Mouse (Mus musculus): ENCODE results near the gene Selplg.
A peak's percentile ranks its signal among the peaks of the same experiment; 100 is the strongest.
"Not testable (repeated sequence)": the region's sequence is repeated elsewhere in the genome, so short reads cannot be mapped to it uniquely, and the experiment has no call there.

Gene Selplg

DNA sequence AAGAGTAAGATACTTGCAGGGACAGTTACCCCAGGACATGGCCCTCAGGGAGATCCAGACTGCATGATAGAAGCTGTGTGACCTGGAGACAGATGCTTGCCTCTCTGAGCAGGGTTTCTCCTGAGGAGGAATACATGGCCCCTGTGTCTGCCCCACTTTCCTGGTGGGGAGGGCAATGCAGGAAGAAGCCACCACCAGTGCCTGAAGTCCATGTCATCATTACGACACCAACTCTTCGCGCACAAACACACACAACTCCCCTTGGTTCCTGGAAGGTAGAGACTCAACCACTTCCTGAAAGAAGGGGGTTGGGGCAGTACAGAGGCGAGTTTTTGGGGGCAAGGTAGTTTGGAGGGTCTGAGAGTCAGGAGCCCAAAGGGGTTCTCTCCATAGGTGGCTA, 8.2 kb downstream of the Selplg start:
- no peak for DNase-seq

DNA sequence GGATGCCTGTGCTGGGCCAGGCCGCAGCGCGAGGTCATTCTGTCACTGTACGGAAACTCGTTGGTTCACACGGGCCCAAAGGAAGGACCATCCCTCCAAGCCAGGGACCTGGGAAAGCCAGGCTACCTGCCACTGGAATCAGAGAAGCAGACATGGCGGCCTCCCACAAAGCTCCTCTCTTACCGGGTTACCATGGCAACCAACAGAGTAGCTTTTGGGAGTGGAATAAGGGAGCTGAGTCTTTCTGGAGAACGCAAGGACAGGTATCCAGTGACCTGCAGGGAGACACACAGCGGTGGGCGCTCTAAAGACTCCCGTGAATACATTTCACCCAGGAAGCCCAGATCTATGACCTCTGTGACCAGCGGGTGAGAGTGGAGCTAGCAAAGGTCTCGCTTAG, 13.9 kb downstream of the Selplg start:
- no peak for DNase-seq

DNA sequence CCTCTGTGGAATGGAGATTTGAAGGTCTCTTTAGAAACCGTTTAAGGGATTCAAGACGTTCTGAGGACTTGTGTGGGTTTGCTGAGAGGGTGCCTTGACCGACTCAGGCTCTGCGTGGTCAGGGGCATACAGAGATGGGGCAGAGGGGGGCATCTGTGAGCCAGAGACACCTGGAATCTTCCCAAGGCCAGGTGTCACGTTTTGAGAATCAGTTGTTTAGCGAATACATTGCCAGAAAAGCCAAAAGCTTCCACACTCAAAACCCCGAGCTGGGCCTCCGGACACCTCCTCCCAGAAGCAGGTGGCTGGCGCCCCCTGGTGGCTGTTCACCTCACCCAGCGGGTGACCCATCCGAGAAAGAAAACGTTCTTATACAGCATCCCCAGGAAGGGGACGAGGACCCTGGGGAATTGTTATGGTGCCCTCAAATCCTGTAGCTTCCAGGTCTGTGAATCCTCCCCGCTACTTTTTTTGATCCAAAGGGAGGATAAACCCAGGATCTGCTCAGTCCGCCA, 16.7 kb downstream of the Selplg start:
- peak; percentile 39 to 48 for DNase-seq

DNA sequence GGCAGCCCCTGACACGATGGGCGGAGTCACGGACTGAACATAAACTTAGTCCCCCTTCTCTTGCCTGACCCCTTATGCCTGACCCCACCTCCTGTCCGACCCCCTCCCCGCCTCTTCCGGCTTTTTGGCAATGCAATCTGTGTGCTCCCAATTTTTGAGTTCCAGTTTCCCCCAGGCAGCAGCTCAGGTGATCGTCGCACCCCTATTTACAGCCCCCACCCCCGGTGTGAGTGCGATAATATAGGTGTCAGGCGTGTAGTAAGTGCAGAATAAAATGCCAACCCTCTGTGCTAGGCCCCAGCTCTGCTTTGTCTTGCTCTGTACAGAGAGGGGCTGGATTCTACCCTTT, 17.4 kb downstream of the Selplg start:
- DNase-seq = no peak

DNA sequence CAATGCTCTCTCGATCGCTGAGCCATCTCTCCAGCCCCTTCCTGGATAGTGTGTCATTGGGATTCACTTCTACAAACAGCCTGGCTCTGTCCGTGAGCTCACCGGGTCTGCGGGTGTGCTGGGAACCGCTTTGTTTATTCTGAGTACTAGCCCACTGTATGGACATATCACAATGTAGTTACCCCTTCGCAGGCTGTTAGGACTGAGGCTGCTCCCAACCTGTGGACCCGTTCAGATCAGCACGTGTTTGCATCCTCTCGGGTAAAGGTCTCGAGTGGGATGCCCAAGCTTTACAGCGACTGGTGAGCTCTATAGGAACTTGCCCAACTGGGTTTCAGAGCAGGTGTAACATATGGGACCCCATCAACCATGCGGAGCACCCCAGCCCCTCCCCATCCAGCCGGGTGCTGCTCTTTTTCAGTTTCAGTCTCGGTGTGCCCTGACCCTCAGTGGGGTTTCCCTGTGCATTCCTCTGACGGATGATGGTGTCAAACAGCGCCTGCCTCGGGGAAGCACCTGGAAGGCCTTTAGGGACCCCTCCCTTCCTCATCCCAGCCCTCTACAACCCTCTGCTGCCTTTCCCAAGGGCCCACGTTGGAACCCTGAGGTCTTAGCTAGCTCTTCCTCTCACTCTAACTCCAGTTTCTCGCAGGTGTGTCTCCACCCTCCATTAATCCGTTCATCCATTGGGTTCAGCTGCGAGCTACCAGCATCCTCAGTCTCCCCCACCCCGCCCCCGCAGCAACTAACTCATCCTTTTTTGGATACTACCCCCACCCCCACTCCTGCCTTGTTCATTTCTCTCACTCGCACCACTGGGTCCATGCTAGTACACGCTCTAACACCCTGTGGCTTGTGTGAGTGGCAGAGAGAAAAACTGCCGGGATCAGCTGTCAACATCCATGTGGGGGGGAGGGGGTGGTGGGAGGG, 18.1 kb downstream of the Selplg start:
- DNase-seq = no peak

DNA sequence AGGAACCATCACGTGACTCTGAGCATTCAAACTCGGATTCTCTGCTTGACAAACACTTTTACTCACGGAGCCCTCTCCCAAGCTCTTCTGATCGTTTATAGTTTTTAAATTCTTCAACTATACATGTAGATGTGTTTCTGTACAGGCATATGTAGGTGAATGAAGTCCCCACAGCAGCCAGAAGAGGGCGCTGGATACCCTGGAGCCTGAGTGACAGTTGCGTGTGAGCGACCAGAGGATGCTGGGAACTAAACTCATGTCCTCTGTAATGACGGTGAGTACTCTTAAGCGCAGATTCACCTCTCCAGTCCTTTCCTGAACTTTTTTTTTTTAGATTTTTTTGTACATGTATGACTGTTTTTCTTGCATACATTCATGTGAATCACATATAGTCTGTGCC, 18.8 kb downstream of the Selplg start:
- no peak for DNase-seq

DNA sequence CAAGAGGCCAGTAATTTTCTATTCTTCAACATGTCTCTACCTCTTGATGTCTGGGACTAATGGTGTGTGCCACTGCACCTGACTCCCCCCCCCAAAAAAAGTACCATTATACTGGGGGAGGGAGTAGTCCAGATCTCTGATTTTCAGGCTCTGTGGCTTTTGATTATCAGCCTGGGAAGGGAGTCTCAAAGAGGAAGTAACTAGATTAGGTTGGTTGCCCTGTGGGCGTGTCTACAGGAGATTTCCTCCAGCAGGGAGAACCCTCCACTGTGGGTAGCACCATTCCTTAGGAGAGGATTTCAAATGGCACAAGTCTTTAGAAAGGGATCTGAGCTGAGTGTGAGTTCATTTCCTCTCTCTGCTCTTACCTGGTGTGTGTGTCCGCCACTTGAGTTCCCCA, 19.8 kb downstream of the Selplg start:
- no peak for DNase-seq

DNA sequence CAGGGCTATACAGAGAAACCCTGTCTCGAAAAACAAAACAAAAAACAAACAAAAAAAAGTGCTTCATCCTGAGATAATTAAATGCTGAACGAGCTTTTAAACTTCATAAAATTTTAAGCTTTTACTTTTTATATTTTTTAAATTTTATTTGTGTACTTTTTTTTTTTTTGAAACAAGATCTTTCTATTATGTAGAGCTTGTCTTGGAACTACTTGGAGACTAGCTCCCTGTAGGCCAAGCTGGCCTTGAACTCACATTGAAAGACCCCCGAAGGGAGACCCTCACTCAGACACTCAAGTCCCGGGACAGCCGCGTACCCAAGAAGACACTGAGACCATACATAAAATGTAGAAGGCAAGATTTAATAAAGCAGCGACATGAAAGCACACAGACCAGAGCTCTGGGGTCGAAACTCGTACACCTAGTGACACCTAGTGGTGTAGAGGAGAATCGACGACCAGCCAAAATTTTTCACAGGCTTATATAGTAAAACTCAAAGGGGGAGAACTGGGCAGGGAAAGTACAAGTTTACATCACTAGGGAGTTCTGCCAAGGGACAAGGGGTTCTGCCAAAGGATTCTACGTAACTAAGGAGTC, 20.5 kb downstream of the Selplg start:
- DNase-seq = not testable (repeated sequence)

GRCm38 (mm10) chr5:113810111-113810510, 22.3 kb downstream of the Selplg start:
- DNase-seq = no peak

GRCm38 (mm10) chr5:113808177-113808576, 24.3 kb downstream of the Selplg start:
- no peak for DNase-seq

DNA sequence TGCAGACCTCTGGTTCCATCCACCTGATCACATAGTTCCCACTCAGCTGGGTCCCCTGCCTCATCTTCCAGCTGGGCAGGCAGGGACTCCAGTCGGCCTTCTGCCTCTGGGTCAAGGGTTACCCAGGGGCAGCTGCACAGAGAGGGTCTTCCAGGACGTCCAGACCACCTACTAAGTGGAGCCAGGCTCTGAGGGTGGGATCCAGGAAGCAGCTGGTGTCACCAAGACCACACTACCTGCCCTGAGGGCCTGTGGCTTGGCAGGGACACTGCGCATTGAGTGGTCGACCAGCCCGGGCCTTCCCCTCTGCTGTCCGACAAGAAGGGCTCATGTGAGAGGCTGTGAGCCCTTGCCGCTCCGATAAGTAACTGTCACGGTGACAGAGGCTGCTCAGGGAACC, 24.7 kb downstream of the Selplg start:
- DNase-seq = no peak

- DNase-seq = no peak
Observed at GRCm38 (mm10) chr5:113806414-113806813, 26.0 kb downstream of the Selplg start.

DNA sequence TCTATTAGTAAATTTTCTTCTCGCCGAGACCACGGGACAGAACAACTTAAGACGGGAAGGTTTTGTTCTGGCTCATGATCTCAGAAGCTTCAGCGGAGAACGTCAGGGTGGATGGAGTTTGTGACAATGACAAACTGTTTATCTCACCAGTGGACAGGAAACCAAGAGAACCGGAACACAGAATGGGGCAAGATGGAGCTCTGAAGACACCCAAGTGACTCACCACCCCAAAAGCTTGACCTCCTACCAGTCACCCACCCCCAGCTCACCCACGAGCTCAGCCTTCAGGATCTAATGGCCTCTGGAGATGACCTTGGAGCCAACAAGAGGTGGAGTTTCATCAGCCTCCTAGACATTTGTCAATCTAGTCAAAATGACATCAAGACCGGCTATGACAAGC, 27.1 kb downstream of the Selplg start:
- no peak for DNase-seq

DNA sequence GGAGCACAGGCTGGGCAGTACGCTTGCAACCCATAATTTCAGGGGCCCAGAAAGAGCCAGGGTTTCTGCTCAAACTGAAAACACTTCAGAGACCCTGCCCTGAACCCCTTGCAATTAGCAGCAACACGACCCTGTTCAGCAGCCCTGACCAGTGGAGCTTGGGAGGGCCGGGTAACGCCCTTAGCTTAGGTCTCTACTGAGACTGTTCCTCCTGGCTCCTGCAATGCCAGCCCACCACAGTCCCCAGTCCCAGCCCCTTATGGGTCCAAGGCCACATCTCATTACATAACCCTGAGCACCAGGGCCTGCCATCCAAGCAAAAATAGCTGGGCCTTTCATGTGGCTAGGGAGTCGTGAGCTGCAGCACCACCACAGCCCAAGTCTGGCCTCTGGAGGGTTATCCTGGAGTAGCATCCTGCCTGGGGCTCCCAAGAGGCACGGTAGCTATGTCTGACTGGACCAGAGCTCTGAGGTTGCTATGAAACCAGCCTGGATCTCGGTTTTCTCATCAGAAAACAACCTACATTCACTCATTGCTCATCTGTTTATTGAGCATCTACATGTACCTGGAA, 28.0 kb downstream of the Selplg start:
- DNase-seq = no peak

- peak; percentile 50 to 55 for DNase-seq
Observed at GRCm38 (mm10) chr5:113800280-113800679, 32.2 kb downstream of the Selplg start, which contains the start of gene Tmem119. Gene Tmem119, minus strand, starts transcription at chr5:113800516.

- no peak for DNase-seq
Observed at GRCm38 (mm10) chr5:113799691-113800090, 32.8 kb downstream of the Selplg start.

DNA sequence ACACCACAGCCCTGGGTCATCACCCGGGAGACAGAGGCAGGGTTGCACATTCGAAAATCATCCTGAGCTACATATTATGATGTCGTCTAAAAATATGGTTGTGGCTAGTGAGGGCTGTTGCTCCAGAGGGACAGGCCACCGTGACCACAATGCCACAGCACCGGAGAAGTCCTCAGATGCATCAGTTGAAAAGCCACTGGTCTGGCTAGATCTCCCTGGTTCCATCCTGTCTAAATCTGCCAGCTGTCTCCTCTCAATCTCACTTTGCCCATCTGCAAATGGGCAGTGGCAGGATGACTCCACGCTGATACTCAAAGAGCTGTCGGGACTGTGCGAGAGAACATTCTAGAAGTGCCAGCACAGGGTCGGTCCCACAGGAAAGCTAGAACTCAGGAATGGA, 33.9 kb downstream of the Selplg start:
- no peak for DNase-seq

DNA sequence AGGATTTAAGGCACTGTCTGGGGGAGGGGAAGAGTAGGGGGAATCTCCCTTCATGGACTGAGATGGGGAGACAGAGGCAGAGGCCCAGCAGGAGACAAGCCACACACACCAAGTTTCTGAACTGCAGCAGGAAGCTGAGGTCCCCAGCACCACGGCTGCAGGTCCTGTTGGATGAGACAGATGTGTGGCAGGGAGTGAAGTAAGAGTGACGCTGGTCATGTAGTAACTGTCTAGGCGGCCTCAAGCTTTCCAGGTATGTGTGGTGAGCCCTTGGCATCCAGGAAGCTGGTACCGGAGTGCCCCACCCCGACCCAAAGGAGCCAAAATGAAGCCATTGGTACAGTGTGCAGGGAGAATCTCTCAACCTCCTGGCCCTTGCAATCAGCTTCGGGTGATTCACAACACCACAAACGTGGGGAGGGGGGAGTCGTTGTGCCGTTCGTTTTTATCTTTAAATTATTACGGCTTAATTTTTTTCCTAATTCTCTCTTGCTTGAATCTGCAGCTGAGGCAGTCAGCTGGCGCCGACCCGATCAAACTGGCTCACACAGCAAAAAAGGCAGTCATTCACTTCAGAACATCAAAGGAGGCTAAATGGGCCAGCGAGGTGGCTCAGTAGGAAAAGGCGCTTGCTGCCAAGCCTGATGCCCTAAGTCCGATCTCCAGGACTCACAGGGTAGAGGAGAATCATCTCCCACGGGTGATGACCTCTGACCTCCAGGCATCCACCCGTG, 35.1 kb downstream of the Selplg start:
- DNase-seq = no peak

DNA sequence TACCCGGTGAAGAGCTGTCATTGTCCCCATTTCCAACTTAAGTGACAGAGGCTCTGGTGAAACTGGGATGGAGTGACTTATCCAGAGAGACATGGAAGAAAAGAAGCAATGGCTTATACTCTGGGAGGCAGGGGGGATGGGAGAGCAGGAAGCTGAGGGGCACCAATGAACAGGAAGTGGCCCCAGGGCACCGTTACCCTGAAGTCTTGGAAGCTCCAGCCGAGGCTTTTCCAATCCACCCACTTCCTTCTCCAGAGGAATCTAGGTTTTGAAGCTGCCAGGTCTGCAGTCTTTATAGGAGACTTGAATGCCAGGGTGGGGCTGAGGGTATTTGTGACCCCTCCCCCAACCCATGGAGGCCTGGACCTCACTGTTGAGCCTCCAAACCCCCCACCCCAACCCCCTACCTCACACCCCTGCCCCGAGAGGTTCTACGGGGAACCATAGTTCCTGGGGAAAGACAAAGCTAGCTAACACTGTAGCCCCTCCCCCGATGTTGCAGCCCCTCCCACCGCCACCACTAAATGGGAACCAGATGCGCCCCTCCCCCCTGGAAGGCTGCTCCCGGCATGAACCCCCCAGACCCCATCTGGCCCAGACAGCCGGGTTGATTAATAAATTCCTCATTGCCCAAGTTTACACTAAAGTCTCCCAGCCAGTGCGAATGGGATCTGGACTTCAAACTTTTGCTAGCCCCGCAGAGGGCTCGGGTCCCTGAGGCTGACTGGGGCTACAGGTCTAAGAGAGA, 35.9 kb downstream of the Selplg start:
- DNase-seq = no peak

- DNase-seq = no peak
Observed at GRCm38 (mm10) chr5:113791197-113792095, 41.0 kb downstream of the Selplg start.
